Mouse (Mus musculus) stomach, postnatal 0 days (tissue): Measurements from ENCODE around the gene Gtf2b.

Source experiments
- CTCF ChIP-seq: IDR thresholded peaks from 2 replicates; pipeline ENCODE4 v1.5.1; 2016; ENCODE audit warnings: antibody characterized with exemption, low read depth, mild to moderate bottlenecking, moderate library complexity
- EP300 ChIP-seq: optimal IDR thresholded peaks from 2 replicates; pipeline ENCODE3; 2016; ENCODE audit warnings: antibody characterized with exemption

GRCm38 (mm10) chr3:142757841-142758240, 7.0 kb upstream of the Gtf2b start:
- no peak for TF ChIP-seq CTCF
- no peak for TF ChIP-seq EP300
